Mouse (Mus musculus) lung, embryonic 14.5 days (tissue): ENCODE measurements around the gene Cd5. TPM values are rescaled to one million over a fixed set of nuclear protein-coding genes. Genes with fewer than 3 reads are reported as not detected.
A peak's percentile ranks its signal among the peaks of the same experiment; 100 is the strongest.

Source experiments
- ATAC-seq: fragments of 200-750 bp; cut with Nextera tagmentation; 2 replicates; pipeline ENCODE4 v1.8.0; 2017; ENCODE audit warnings: mild to moderate bottlenecking, moderate TSS enrichment, moderate library complexity; ENCODE audit not compliant: insufficient read depth
- DNase-seq: peaks from one replicate; pipeline ENCODE4 v3.0.0-alpha.2; 2015
- H3K27ac ChIP-seq: fragments of 300-500 bp; sonication (generic); 2 replicates; pipeline ENCODE4 v1.5.1; 2014; ENCODE audit warnings: low read depth, mild to moderate bottlenecking, moderate library complexity
- H3K27me3 ChIP-seq: fragments of 300-500 bp; sonication (generic); 2 replicates; pipeline ENCODE4 v1.6.1; 2014; ENCODE audit warnings: low read length, control low read depth; ENCODE audit not compliant: insufficient read depth
- H3K36me3 ChIP-seq: fragments of 300-500 bp; sonication (generic); 2 replicates; pipeline ENCODE4 v1.6.1; 2014; ENCODE audit warnings: control low read depth; ENCODE audit not compliant: insufficient read depth
- H3K4me1 ChIP-seq: fragments of 300-500 bp; sonication (generic); 2 replicates; pipeline ENCODE4 v1.6.1; 2014; ENCODE audit warnings: antibody characterized with exemption, control low read depth; ENCODE audit not compliant: insufficient read depth
- H3K4me2 ChIP-seq: fragments of 300-500 bp; sonication (generic); 2 replicates; pipeline ENCODE4 v1.6.1; 2014; ENCODE audit warnings: mild to moderate bottlenecking
- H3K4me3 ChIP-seq: fragments of 300-500 bp; sonication (generic); 2 replicates; pipeline ENCODE4 v1.5.1; 2014; ENCODE audit warnings: low read depth, low read length
- H3K9ac ChIP-seq: fragments of 300-500 bp; sonication (generic); 2 replicates; pipeline ENCODE4 v1.6.1; 2014
- H3K9me3 ChIP-seq: fragments of 300-500 bp; sonication (generic); 2 replicates; pipeline ENCODE4 v1.6.1; 2016; ENCODE audit warnings: low read depth, low read length, control low read depth
- CTCF ChIP-seq: IDR thresholded peaks from 2 replicates; pipeline ENCODE4 v1.5.1; 2016; ENCODE audit warnings: antibody characterized with exemption, low read depth
- WGBS: fragments of 180-500 bp; shearing (Covaris S2); extraction: QIAGEN DNeasy Blood & Tissue Kit; methylation state at CpG from one replicate; pipeline ENCODE4 v1.1.7; 2014; 5-methylcytosine and 5-hydroxymethylcytosine counted together
- polyA plus RNA-seq: library from polyadenylated mRNA; unstranded; fragments of >200 nt; fragmentation: Nextera tagmentation; extraction: Ambion mirVana; gene quantifications from 2 replicates; pipeline ENCODE4 v1.2.1, GENCODE M21; 2014

Gene Cd5
- polyA plus RNA-seq, 1 experiment from 2014 or later: 0.63 TPM

GRCm38 (mm10) chr19:10719751-10720150, 19.1 kb downstream of the Cd5 start:
- Histone ChIP-seq H3K27ac (no peak overlapping the region), H3K27me3 (no peaks in the 10 kb centered on the region), H3K4me1 (peaks cover 9% of the 10 kb centered on the region), H3K36me3 (no peaks in the 10 kb centered on the region), H3K9me3 (no peaks in the 10 kb centered on the region), H3K4me3 (no peak overlapping the region), H3K4me2 (0 out of 2 replicates have a peak overlapping the region, but pooled peaks have one; percentile 4), H3K9ac (no peak overlapping the region)
- peak; percentile 47 for DNase-seq
- no peak for ATAC-seq
- WGBS: 13% methylated on average over 2 of the region's 2 CpGs
- TF ChIP-seq CTCF: no peak

DNA sequence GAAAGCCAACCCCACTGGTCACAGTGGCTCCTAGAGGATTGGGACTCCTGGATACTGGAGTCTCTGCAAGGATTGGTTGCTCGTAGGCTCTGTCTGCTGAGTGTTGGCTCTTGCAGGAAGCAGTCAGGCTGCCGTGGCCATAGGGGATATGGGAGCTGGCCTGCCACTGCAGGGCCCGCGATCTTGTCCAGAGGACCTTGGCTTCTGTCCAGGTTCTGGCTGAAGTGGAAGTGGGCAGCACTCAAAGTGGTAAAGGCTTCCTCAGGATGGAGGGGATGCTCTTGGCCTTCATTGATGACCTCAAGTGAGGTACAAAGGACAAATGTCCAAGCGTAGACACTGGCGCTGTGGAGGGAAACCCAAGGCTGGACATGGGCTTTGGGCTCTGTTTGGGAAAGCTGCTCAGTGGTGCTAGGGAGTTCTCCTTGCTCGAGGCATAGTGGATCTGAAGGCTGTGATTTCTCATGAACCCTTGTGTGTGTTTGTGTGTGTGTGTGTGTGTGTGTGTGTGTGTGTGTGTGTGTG, 20.5 kb downstream of the Cd5 start:
- Histone ChIP-seq H3K36me3 (peaks cover 9% of the 10 kb centered on the region; the same call in 1 of the 2 replicates), H3K9ac (no peak overlapping the region), H3K4me2 (no peak overlapping the region), H3K4me1 (peaks cover 9% of the 10 kb centered on the region), H3K27me3 (no peaks in the 10 kb centered on the region), H3K4me3 (no peak overlapping the region), H3K27ac (no peak overlapping the region), H3K9me3 (no peaks in the 10 kb centered on the region)
- ATAC-seq: no peak
- DNase-seq: peak; percentile 56
- no peak for TF ChIP-seq CTCF
- WGBS: 56% methylated on average over 7 of the region's 7 CpGs

- DNase-seq: no peak
- Histone ChIP-seq H3K36me3 (peaks cover 35% of the 10 kb centered on the region), H3K4me2 (no peak overlapping the region), H3K27me3 (no peaks in the 10 kb centered on the region), H3K9me3 (no peaks in the 10 kb centered on the region), H3K4me1 (peaks cover 6% of the 10 kb centered on the region; the same call in 1 of the 2 replicates), H3K4me3 (no peak overlapping the region), H3K9ac (no peak overlapping the region), H3K27ac (no peak overlapping the region)
- 83% methylated on average over 6 of the region's 6 CpGs for WGBS
- no peak for TF ChIP-seq CTCF
- no peak for ATAC-seq
Observed at GRCm38 (mm10) chr19:10715476-10715875, 23.3 kb downstream of the Cd5 start.

DNA sequence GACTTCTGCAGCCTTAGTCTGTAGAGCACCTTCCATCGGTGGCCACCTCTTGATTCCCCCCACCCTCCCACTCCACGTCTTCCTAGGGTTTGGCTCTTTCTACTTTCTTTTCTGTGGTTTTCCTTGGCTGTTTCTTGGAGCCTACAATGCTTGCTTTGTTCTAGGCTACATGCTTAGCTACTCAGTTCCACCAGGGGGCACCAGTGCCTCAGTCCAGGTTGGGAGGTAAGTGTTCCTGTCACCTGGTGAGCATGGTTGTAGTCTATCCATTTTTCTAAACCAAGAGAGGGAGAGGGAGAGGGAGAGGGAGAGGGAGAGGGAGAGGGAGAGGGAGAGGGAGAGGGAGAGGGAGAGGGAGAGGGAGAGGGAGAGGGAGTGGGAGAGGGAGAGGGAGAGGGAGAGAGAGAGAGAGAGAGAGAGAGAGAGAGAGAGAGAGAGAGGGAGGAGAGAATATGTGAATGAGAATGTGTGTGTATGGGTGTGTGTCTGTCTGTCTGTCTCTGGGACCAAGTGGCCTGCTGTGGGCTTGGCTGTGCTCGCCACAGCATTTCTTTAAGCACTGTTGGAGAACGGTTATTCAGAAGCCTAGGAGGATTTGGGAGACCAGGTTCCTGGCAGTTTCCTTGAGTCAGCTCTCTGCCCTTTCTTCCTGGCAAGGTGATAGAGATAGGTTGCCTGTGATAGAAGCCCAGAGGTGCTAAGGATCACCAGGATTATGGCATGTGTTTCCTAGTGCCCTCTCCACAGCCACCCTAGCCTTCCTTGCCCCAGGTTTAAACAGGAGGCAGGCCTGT, 23.9 kb downstream of the Cd5 start:
- ATAC-seq (peak; percentile 39; the same call in 1 of the 2 replicates), DNase-seq (peak; percentile 84)
- WGBS: 40% methylated on average over 4 of the region's 4 CpGs
- H3K27ac ChIP-seq: no peak overlapping the region
- no peak overlapping the region for H3K4me2 ChIP-seq
- no peak overlapping the region for H3K9ac ChIP-seq
- H3K4me3 ChIP-seq: no peak overlapping the region
- H3K36me3 ChIP-seq: peaks cover 35% of the 10 kb centered on the region
- no peaks in the 10 kb centered on the region for H3K27me3 ChIP-seq
- TF ChIP-seq CTCF: peak; percentile 92
- no peaks in the 10 kb centered on the region for H3K9me3 ChIP-seq
- H3K4me1 ChIP-seq: peaks cover 4% of the 10 kb centered on the region; the same call in 1 of the 2 replicates

- Histone ChIP-seq H3K9me3 (no peaks in the 10 kb centered on the region), H3K4me1 (no peaks in the 10 kb centered on the region), H3K4me2 (no peak overlapping the region), H3K27me3 (no peaks in the 10 kb centered on the region), H3K9ac (no peak overlapping the region), H3K36me3 (peaks cover 35% of the 10 kb centered on the region), H3K4me3 (no peak overlapping the region), H3K27ac (no peak overlapping the region)
- TF ChIP-seq CTCF: no peak
- 80% methylated on average over 6 of the region's 6 CpGs for WGBS
- ATAC-seq: no peak
- DNase-seq: no peak
Observed at GRCm38 (mm10) chr19:10714168-10714567, 24.6 kb downstream of the Cd5 start.

- Histone ChIP-seq H3K9me3 (no peaks in the 10 kb centered on the region), H3K27ac (no peak overlapping the region), H3K27me3 (no peaks in the 10 kb centered on the region), H3K9ac (no peak overlapping the region), H3K36me3 (peaks cover 40% of the 10 kb centered on the region), H3K4me3 (no peak overlapping the region), H3K4me1 (no peaks in the 10 kb centered on the region), H3K4me2 (no peak overlapping the region)
- DNase-seq (no peak), ATAC-seq (no peak)
- 86% methylated on average over 10 of the region's 10 CpGs for WGBS
- TF ChIP-seq CTCF: no peak
Observed at GRCm38 (mm10) chr19:10713551-10713950, 25.3 kb downstream of the Cd5 start.

GRCm38 (mm10) chr19:10712646-10713045, 26.2 kb downstream of the Cd5 start:
- H3K9me3 ChIP-seq: no peaks in the 10 kb centered on the region
- no peak for TF ChIP-seq CTCF
- no peak overlapping the region for H3K4me2 ChIP-seq
- WGBS: 93% methylated on average over 12 of the region's 12 CpGs
- no peaks in the 10 kb centered on the region for H3K4me1 ChIP-seq
- no peak overlapping the region for H3K4me3 ChIP-seq
- H3K27me3 ChIP-seq: no peaks in the 10 kb centered on the region
- DNase-seq (no peak), ATAC-seq (no peak)
- H3K36me3 ChIP-seq: peaks cover 41% of the 10 kb centered on the region
- H3K27ac ChIP-seq: no peak overlapping the region
- no peak overlapping the region for H3K9ac ChIP-seq
